Mouse (Mus musculus) heart, postnatal 0 days (tissue): ENCODE measurements around the gene Nmrk1.

ENCODE experiments used
- CTCF ChIP-seq: IDR thresholded peaks from 2 replicates; pipeline ENCODE4 v1.5.1; 2016; ENCODE audit warnings: antibody characterized with exemption, control low read depth, low read depth
- EP300 ChIP-seq: IDR thresholded peaks from 2 replicates; pipeline ENCODE4 v1.6.1; 2016; ENCODE audit warnings: antibody characterized with exemption, low read depth

GRCm38 (mm10) chr19:18646853-18647420, 15.2 kb downstream of the Nmrk1 start:
- no peak for TF ChIP-seq CTCF
- TF ChIP-seq EP300: no peak
